Mouse (Mus musculus) embryonic fibroblast, embryonic 13.5 days (primary cell): ENCODE measurements around the gene Otulin. TPM values are rescaled to one million over a fixed set of nuclear protein-coding genes. Genes with fewer than 3 reads are reported as not detected.
A peak's percentile ranks its signal among the peaks of the same experiment; 100 is the strongest.

ENCODE experiments used
- H3K27ac ChIP-seq: 2 replicates; pipeline ENCODE4 v1.5.1; 2012; ENCODE audit warnings: low read length, control low read depth, inconsistent platforms; ENCODE audit not compliant: insufficient read depth
- H3K4me1 ChIP-seq: 2 replicates; pipeline ENCODE4 v1.6.1; 2011; ENCODE audit warnings: low read length; ENCODE audit not compliant: control insufficient read depth, insufficient read depth
- H3K4me3 ChIP-seq: 2 replicates; pipeline ENCODE4 v1.5.1; 2011; ENCODE audit warnings: mild to moderate bottlenecking, control low read depth, low read length; ENCODE audit not compliant: insufficient read depth
- CTCF ChIP-seq: IDR thresholded peaks from 2 replicates; pipeline ENCODE4 v1.5.1; 2011; ENCODE audit warnings: mild to moderate bottlenecking, control low read depth, low read length, moderate library complexity, borderline replicate concordance; ENCODE audit not compliant: insufficient read depth
- POLR2A ChIP-seq: IDR thresholded peaks from 2 replicates; pipeline ENCODE4 v1.6.1; 2011; ENCODE audit warnings: low read depth, mild to moderate bottlenecking, control low read depth, low read length, moderate library complexity
- polyA plus RNA-seq: library from polyadenylated mRNA; stranded (reverse); fragments of >200 nt; gene quantifications from 2 replicates; pipeline ENCODE4 v1.2.4, GENCODE M21; 2011; ENCODE audit warnings: low read depth; ENCODE audit not compliant: missing spikeins, insufficient read length

Otulin gene
- polyA plus RNA-seq, 1 experiment = 23.3 TPM

DNA sequence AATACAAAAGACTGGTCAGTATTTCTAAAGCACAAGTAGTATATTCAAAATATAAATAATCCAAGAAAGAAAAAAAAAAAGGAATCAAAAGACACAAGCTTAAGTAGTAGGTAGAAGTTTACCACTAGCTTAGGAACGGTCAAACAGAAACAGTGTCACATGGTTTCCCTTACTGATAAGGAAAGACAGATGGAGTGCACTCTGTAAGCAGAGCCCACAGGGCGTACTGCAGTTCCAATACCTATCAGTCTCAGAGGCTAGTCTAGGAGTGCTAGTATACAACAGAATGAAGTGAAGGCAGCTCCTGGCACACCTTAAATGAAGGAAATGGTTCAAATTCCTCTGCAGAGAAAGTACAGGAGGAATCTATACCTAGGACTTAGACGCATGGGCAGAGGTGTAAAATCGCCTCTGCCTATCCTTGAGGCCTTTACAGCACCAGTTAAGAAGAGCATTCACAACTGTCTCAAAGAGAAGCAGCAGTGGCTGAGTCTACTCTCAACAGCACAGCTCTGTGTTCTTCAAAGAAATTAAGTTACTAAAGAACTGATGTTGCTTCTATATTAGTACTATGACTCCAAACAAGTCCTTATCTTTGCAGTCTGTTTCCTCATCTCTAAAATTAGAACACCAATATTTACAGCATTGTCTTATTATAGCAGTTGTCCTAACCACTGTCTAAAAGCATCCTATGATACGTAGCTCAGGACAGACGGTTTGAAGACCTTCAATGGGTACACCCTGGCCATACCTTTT is 11.5 kb downstream of the Otulin start:
- TF ChIP-seq POLR2A = no peak
- TF ChIP-seq CTCF = no peak
- Histone ChIP-seq H3K4me1 (no peaks in the 10 kb centered on the region), H3K27ac (no peak overlapping the region), H3K4me3 (no peak overlapping the region)

DNA sequence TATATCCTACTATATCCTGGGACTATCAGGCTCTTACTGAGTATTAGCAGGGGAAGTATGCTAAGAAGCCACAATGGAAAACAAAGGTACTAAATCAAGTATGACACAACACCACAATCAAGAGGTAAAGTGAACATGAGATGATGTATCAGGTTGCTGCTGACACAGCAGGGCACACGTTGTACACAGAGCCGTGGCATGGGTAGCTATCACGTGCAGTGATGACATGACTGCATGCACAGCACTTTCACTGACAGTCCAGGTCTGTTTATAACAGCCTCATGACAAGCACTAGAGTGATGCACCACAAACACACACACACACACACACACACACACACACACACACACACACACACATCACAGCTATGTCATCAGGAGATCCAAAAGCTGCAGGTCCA is 13.3 kb downstream of the Otulin start:
- TF ChIP-seq POLR2A (no peak), CTCF (no peak)
- H3K4me1 ChIP-seq = no peaks in the 10 kb centered on the region
- H3K4me3 ChIP-seq = no peak overlapping the region
- H3K27ac ChIP-seq = no peak overlapping the region

DNA sequence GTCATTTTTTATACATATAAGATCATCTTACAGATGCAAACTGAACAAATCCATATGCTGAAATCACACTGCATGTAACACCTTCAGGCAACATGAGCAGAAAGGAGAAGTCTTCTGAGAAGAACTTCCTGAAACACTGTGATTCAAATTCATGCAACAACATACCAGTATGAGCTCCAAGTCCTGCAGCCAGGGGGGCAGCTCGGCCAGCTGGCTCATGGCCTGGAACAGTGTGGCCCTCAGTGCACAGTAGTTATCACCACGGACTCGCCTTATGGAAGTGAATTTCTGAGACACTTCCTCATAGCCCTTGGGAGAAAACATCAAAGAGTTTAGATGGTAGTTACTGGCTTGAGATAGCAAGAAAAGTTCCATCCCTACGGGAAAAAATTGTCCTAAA is 14.3 kb downstream of the Otulin start:
- H3K4me1 ChIP-seq = no peaks in the 10 kb centered on the region
- TF ChIP-seq POLR2A (no peak), CTCF (no peak)
- H3K4me3 ChIP-seq = no peak overlapping the region
- H3K27ac ChIP-seq = no peak overlapping the region

- TF ChIP-seq POLR2A (no peak), CTCF (peak; percentile 25; the same call in 1 of the 2 replicates)
- no peak overlapping the region for H3K4me3 ChIP-seq
- H3K4me1 ChIP-seq = no peaks in the 10 kb centered on the region
- no peak overlapping the region for H3K27ac ChIP-seq
Measured at GRCm38 (mm10) chr15:27613255-27613654, 17.2 kb downstream of the Otulin start.

GRCm38 (mm10) chr15:27612533-27613221 is 17.8 kb downstream of the Otulin start:
- H3K4me3 ChIP-seq = no peak overlapping the region
- TF ChIP-seq CTCF (0 out of 2 replicates have a peak, but pooled peaks have one; percentile 14), POLR2A (no peak)
- no peaks in the 10 kb centered on the region for H3K4me1 ChIP-seq
- no peak overlapping the region for H3K27ac ChIP-seq

- no peak for TF ChIP-seq CTCF
- no peak for TF ChIP-seq POLR2A
- Histone ChIP-seq H3K27ac (no peak overlapping the region), H3K4me1 (no peaks in the 10 kb centered on the region), H3K4me3 (no peak overlapping the region)
Measured at GRCm38 (mm10) chr15:27609554-27609953, 20.9 kb downstream of the Otulin start.

DNA sequence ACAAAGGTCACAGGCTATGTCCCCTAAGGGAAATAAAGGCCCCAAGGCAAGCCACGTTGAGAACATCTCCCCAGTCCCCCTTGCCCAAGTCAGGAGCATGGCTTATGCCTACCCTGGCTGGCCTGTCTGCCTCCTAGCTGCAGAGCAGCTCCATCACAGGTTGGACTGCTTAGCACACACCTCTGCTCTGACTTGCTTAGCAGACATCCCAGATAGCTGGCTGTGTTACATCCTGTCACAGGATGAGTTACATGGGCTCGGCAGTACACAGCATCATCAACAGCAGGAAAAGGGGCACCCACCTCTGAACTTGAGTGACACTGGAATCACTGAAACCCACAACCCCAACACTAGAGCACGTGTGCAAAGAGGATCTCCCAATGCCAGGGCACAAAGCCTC is 25.2 kb downstream of the Otulin start:
- H3K4me1 ChIP-seq = no peaks in the 10 kb centered on the region
- H3K4me3 ChIP-seq = no peak overlapping the region
- H3K27ac ChIP-seq = no peak overlapping the region
- no peak for TF ChIP-seq POLR2A
- TF ChIP-seq CTCF = no peak

GRCm38 (mm10) chr15:27604558-27604957 is 25.9 kb downstream of the Otulin start:
- no peak overlapping the region for H3K4me3 ChIP-seq
- no peaks in the 10 kb centered on the region for H3K4me1 ChIP-seq
- TF ChIP-seq POLR2A (no peak), CTCF (no peak)
- no peak overlapping the region for H3K27ac ChIP-seq

GRCm38 (mm10) chr15:27600524-27600923 is 30.0 kb downstream of the Otulin start:
- Histone ChIP-seq H3K27ac (no peak overlapping the region), H3K4me1 (peaks cover 10% of the 10 kb centered on the region), H3K4me3 (no peak overlapping the region)
- TF ChIP-seq CTCF = no peak
- no peak for TF ChIP-seq POLR2A

- Histone ChIP-seq H3K4me1 (peaks cover 10% of the 10 kb centered on the region), H3K4me3 (no peak overlapping the region), H3K27ac (no peak overlapping the region)
- TF ChIP-seq POLR2A = no peak
- TF ChIP-seq CTCF = no peak
Measured at GRCm38 (mm10) chr15:27598786-27599385, 31.6 kb downstream of the Otulin start.
